Comparison of ENCODE assay signal across 26 mouse cellular contexts in the genomic region with DNA sequence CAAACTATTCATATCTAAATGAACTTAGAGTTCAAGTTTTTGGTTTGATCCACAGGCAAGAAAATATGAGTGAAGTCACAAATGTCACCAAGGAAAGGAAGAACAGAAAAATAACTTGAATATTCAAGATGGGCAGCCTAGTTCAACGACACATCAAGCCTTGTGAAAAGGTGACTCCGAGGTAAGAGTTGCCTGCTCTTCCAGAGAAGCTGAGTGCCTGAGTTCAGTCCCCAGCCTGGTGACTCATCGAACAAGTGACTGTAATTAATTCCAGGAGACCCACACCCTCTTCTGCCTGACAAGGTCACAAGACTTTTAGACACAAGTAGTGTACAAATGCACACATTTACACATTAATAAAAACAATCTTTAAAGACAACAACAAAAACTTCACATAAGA. TPM values are rescaled to one million over a fixed set of nuclear protein-coding genes. Genes with fewer than 3 reads are reported as not detected.
DNase-seq lines count a peak whose midpoint lies in the region; TF ChIP-seq lines count a peak whose summit lies in the region.
"Had no signal": no experiment of that assay in that cellular context is flagged by ENCODE, and none has a peak within 500 bp of the region (broad histone marks: within the 10 kb centered on the region; RNA-seq: fewer than 3 reads in every experiment).

No protein-coding gene starts in this region.

- DNase-seq in 3T3-L1 (ENCODE audit: low read depth, low spot score) (peak; percentile 44), ES-E14 (ENCODE audit: low read depth, low spot score) (peak; percentile 28), ZHBTc4 (ENCODE audit: low read depth, low spot score) (peak; percentile 33)
- no peak for DNase-seq in ovary, postnatal 14 days (ENCODE audit: low spot score)
- DNase-seq in spleen, postnatal 4 days (ENCODE audit: low spot score in 2 of 2), result no peak
- DNase-seq in ovary, adult 18-20 months (ENCODE audit: low spot score), result no peak
- DNase-seq: adrenal gland, postnatal 10 days; adrenal gland, postnatal 36 days; cerebellum, adult 18-20 months; cerebellum, adult 9-11 months; cerebellum, postnatal 25 days; gastrocnemius, postnatal 25 days; heart, adult 2 months; heart, postnatal 14 days; kidney, adult 18-20 months had no signal

- no peaks in the 10 kb centered on the region for H3K9me3 ChIP-seq in E14TG2a.4 (ENCODE audit: low read length)
- no peaks in the 10 kb centered on the region for H3K9me3 ChIP-seq in ES-E14 (ENCODE audit: control insufficient read depth, insufficient read depth, low read depth, low read length)
- H3K9me3 ChIP-seq: embryonic facial prominence, embryonic 12.5 days; embryonic facial prominence, embryonic 15.5 days; G1E; heart, embryonic 10.5 days; heart, embryonic 13.5 days; hindbrain, embryonic 12.5 days; hindbrain, embryonic 15.5 days; intestine, embryonic 15.5 days had no signal

- H3K4me3 ChIP-seq in E14TG2a.4 (replicated peaks; ENCODE audit: low read length) (peak overlapping the region; percentile 78; the same call in 1 of the 2 replicates), ES-E14 (ENCODE audit: insufficient read depth in 1 of 2, low read depth in 1 of 2, low read length in 2 of 2, poor library complexity in 1 of 2, severe bottlenecking in 1 of 2) (no peak overlapping the region)
- H3K4me3 ChIP-seq: embryonic facial prominence, embryonic 12.5 days; embryonic facial prominence, embryonic 15.5 days; heart, adult 2 months; heart, embryonic 10.5 days; heart, embryonic 13.5 days; hindbrain, embryonic 12.5 days; hindbrain, embryonic 15.5 days; intestine, embryonic 15.5 days had no signal

- H3K27me3 ChIP-seq in E14TG2a.4 (ENCODE audit: insufficient read depth, low read length), result no peaks in the 10 kb centered on the region
- H3K27me3 ChIP-seq: hindbrain, embryonic 12.5 days; hindbrain, embryonic 15.5 days; intestine, embryonic 15.5 days had no signal

- in situ Hi-C loops in ES-E14 (cut with MboI; ENCODE audit: low sequenced_read_pairs in 2 of 2, unreplicated experiment in 2 of 2), result no loop called here

- H3K27ac ChIP-seq in ES-E14 (ENCODE audit: insufficient read depth, low read depth, low read length, poor library complexity, severe bottlenecking), result peak overlapping the region; percentile 54; the same call in 1 of the 2 replicates
- H3K27ac ChIP-seq: embryonic facial prominence, embryonic 12.5 days; embryonic facial prominence, embryonic 15.5 days; heart, adult 2 months; heart, embryonic 10.5 days; heart, embryonic 13.5 days; hindbrain, embryonic 12.5 days; hindbrain, embryonic 15.5 days; intestine, embryonic 15.5 days had no signal

- H3K4me1 ChIP-seq in E14TG2a.4 (replicated peaks; ENCODE audit: low read depth, low read length) (peaks cover 66% of the 10 kb centered on the region), ES-E14 (ENCODE audit: control insufficient read depth in 2 of 2, insufficient read depth in 2 of 2, low read length in 2 of 2, poor library complexity in 1 of 2) (peaks cover 2 to 7% of the 10 kb centered on the region in 2 experiments; a peak in 1 of 4 replicates)
- H3K4me1 ChIP-seq: embryonic facial prominence, embryonic 15.5 days; heart, embryonic 10.5 days; heart, embryonic 13.5 days; hindbrain, embryonic 12.5 days had no signal

- peaks cover 47% of the 10 kb centered on the region for H3K36me3 ChIP-seq in E14TG2a.4 (ENCODE audit: insufficient read depth, low read length)
- H3K36me3 ChIP-seq in ES-E14 (ENCODE audit: control insufficient read depth, insufficient read depth, low read length, poor library complexity, severe bottlenecking), result peaks cover 13% of the 10 kb centered on the region
- H3K36me3 ChIP-seq: embryonic facial prominence, embryonic 12.5 days; embryonic facial prominence, embryonic 15.5 days; G1E; heart, embryonic 10.5 days; heart, embryonic 13.5 days; hindbrain, embryonic 12.5 days; hindbrain, embryonic 15.5 days; intestine, embryonic 15.5 days had no signal

- no peak for TF ChIP-seq CTCF in E14TG2a.4 (conservative IDR thresholded peaks at IDR 0.05; ENCODE audit: low read length)

- H3K9ac ChIP-seq in ES-E14 (ENCODE audit: insufficient read depth, low read depth, low read length, poor library complexity, severe bottlenecking), result no peak overlapping the region
- H3K9ac ChIP-seq: embryonic facial prominence, embryonic 12.5 days; embryonic facial prominence, embryonic 15.5 days; heart, embryonic 13.5 days; hindbrain, embryonic 12.5 days; hindbrain, embryonic 15.5 days; intestine, embryonic 15.5 days had no signal

TF ChIP-seq in ES-E14, 5 proteins besides CTCF, POLR2A, EP300 and RAD21:
- TF ChIP-seq MAFK (IDR thresholded peaks at IDR 0.05; ENCODE audit: insufficient read depth, low read depth, low read length) (no peak), CHD2 (IDR thresholded peaks at IDR 0.05; ENCODE audit: low read depth, low read length) (no peak), ZNF384 (IDR thresholded peaks at IDR 0.05; ENCODE audit: low read depth, low read length) (no peak)
TF ChIP-seq in ES-E14: peak in this region for 0.

RNA-seq across cellular contexts. Expression of gene Hoxa1, which starts 51.4 kb away (rescaled TPM):
- 1.1 and 3.5 TPM in 2 replicates for total RNA-seq in ES-E14 (2012; rRNA removed)
- total RNA-seq: common myeloid progenitor, adult 5-6 weeks; hematopoietic stem cell, adult 5-6 weeks had no signal

RNA-seq across cellular contexts. Expression of gene Hoxa2, which starts 57.9 kb away (rescaled TPM):
- total RNA-seq in ES-E14 (2012; rRNA removed), result 0.27 TPM in 1 of 2 replicates, not detected in the other
- total RNA-seq: common myeloid progenitor, adult 5-6 weeks; G1E had no signal

Comparison
In these comparisons a context has a peak if more than half of its experiments do, and no peak if none do; other contexts are left out.
1. DNase-seq: peak in 3T3-L1 (single experiment), ES-E14 (single experiment) and ZHBTc4 (single experiment); none in ovary, postnatal 14 days (single experiment), spleen, postnatal 4 days (0 of 2) and ovary, adult 18-20 months (single experiment).